Mouse (Mus musculus) liver, adult 2 months (tissue): ENCODE results near the gene Meis2.

ENCODE experiments used
- CTCF ChIP-seq: fragments of 200-500 bp; IDR thresholded peaks from 2 replicates; pipeline ENCODE4 v1.5.1; 2011; ENCODE audit warnings: low read depth, low read length, control low read depth
- POLR2A ChIP-seq: fragments of 200-500 bp; IDR thresholded peaks from 2 replicates; pipeline ENCODE4 v1.6.1; 2011; ENCODE audit warnings: low read length, control low read depth; ENCODE audit not compliant: insufficient read depth; ENCODE audit errors: extremely low read depth

- TF ChIP-seq POLR2A: no peak
- no peak for TF ChIP-seq CTCF
Observed at GRCm38 (mm10) chr2:115979683-115980476, 85.8 kb downstream of the Meis2 start.
